Mouse (Mus musculus) brain, embryonic 18.5 days (tissue): Measurements from ENCODE around the gene Cbll1.
"Not testable (repeated sequence)": the region's sequence is repeated elsewhere in the genome, so short reads cannot be mapped to it uniquely, and the experiment has no call there.

Experiments
- DNase-seq: peaks from one replicate; pipeline ENCODE4 v3.0.0-alpha.2; 2012; ENCODE audit warnings: low read depth, low spot score

The Cbll1 gene

GRCm38 (mm10) chr12:31500196-31500595 is 780 bp upstream of the Cbll1 start:
- no peak for DNase-seq

GRCm38 (mm10) chr12:31498936-31499313 is 491 bp downstream of the Cbll1 start:
- DNase-seq = no peak

DNA sequence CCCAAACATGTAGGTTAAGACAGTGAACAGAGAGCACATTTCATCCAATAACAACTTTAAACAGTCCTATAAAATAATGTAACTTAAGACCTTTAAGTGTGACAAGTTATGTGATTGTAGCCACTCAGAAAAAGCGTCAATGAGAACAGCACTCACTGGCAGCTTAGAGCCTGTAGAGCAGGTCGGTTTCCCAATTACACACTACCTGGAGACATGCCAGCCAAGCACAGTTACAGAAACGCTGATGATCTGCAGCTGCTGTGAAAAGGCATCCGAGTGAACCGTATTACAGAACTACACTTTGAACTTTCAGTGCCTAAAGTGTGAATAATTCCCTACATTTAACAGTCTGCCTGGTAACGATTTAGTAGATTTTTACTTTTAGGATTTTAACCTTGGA is 13.0 kb downstream of the Cbll1 start:
- no peak for DNase-seq

DNA sequence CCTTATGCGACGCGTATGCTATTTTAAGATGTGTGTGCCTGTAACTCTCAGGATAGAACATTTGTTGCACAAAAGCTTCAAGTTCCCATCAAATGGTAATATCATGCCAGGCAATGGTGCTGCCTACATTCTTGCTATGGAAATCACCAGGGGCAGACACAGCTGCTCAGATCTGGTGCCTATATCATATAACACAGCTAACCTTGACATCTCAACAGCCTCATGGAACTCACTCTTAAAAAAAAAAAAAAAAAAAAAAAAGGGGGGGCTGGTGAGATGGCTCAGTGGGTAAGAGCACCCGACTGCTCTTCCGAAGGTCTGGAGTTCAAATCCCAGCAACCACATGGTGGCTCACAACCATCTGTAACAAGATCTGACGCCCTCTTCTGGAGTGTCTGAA is 21.2 kb downstream of the Cbll1 start:
- DNase-seq = not testable (repeated sequence)

- no peak for DNase-seq
These were observed 36.8 kb downstream of the Cbll1 start for GRCm38 (mm10) chr12:31462615-31463014.

DNA sequence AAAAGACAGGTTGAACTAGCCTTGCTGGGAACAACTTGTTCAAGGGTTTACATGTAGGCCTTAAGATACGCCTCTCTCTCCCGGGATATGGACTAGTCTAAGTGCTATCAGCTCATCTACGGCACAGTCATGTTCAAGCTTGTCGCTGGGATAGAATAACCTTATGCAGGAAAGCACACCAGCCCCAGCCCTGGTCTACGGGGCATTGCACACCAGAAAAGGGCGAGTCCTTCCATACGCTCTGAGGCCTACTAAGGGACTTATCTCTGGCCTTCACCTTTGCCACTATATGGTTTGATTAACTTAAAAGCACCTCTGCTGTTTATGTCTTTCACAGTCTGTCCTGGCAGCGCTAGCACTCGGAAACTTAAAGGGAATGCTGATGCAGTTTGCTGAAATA is 38.0 kb downstream of the Cbll1 start:
- DNase-seq = no peak

GRCm38 (mm10) chr12:31460270-31460669 is 39.1 kb downstream of the Cbll1 start:
- not testable (repeated sequence) for DNase-seq

- no peak for DNase-seq
These were observed 40.9 kb downstream of the Cbll1 start for GRCm38 (mm10) chr12:31458474-31458873.

DNA sequence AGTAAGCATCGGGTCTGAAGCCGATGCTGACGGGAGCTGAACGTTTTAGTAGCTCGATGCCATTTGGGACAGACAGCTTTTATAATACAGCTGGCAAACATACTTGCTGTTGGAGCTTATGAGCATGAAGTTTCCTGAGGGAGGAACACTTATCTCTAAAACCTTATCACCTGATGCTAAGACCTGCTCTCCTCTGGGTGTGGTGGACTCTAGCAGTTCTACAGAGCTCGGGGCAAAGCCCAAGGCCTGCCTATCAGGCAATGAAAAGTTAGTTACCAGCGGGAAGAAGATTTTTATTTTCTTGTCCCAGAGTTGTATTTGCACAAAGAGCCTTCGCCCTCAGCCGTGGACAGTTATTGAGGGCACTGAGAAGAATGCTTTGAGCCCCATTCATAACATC is 43.1 kb downstream of the Cbll1 start:
- DNase-seq = no peak

GRCm38 (mm10) chr12:31449341-31449740 is 50.1 kb downstream of the Cbll1 start:
- no peak for DNase-seq

- DNase-seq = no peak
These were observed 54.6 kb downstream of the Cbll1 start for GRCm38 (mm10) chr12:31444827-31445226.

- DNase-seq = no peak
These were observed 55.3 kb downstream of the Cbll1 start for GRCm38 (mm10) chr12:31444131-31444546.

DNA sequence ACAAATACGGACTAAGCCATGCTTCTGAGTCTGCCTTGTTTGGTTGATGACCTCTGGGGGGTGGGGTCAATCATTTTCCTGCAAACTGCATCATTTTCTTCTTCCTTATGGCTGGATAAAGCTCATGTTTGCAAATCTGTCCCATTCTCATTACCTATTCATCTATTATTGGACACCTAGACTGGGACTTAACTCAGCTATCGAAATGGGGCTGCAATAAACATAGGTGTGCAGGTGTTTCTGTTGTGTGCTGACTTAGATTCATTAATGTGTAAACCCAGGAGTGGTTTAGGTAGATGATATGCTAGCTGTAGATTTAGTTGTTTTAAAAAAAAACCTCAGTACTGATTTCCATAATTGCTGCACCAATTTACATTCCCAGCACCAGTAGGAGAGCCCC is 59.8 kb downstream of the Cbll1 start:
- DNase-seq = no peak

DNA sequence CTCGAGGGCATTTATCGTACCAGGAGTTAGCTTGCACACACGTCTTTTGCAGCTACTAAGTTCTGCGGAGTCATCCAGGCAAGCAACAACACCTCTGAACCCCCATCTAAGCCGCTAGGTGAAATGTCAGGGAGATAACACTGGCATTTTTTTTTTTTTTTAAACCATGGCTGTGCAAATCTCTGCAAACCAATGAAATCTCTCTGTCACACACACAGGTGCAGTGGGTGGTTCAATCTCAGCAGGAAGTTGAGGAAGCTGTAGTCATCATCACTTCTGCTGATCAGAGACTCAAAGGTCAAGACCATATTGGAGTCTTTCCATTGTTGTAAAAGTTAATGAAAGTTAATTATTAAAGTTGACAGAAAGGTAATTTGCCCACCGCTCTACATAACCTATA is 61.6 kb downstream of the Cbll1 start:
- DNase-seq = no peak
